Mouse (Mus musculus) mouse embryonic stem cell (cell line): ENCODE data around the gene Nosip.
"Not testable (repeated sequence)": the region's sequence is repeated elsewhere in the genome, so short reads cannot be mapped to it uniquely, and the experiment has no call there.

Source experiments
- in situ Hi-C, 2 experiments: fragments of 300-500 bp; cut with MboI; formaldehyde crosslinking; loops; 1 replicate in 1 of 2; 3 replicates in 1 of 2; pipeline ENCODE4 v1.14.3; 2019 to 2020; ENCODE audit warnings: low sequenced_read_pairs in 2 of 2, low pct_unique_long_range_greater_than_20kb in 1 of 2, mixed read lengths in 1 of 2; ENCODE audit not compliant: unreplicated experiment in 1 of 2

The Nosip gene

DNA sequence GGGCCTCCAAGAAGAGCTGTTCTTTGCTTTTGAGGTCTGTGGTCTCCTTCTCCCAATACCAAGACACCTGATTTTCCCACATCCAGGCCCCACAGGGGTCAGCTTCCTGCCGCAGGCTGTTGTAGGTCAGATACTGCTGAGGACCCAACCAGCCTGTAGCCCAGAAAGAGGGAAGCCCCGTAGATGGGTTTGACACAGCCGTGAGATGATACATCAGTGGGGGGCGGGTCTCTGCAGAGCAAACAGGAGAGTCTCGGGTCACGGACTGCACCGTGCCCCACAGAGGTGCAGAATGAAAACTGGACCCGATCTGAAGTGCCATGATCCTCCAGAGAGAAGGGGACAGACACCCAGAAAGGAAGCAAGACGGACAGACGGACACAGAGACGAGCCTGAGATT, 40.2 kb downstream of the Nosip start:
- in situ Hi-C loops: no loop called here

DNA sequence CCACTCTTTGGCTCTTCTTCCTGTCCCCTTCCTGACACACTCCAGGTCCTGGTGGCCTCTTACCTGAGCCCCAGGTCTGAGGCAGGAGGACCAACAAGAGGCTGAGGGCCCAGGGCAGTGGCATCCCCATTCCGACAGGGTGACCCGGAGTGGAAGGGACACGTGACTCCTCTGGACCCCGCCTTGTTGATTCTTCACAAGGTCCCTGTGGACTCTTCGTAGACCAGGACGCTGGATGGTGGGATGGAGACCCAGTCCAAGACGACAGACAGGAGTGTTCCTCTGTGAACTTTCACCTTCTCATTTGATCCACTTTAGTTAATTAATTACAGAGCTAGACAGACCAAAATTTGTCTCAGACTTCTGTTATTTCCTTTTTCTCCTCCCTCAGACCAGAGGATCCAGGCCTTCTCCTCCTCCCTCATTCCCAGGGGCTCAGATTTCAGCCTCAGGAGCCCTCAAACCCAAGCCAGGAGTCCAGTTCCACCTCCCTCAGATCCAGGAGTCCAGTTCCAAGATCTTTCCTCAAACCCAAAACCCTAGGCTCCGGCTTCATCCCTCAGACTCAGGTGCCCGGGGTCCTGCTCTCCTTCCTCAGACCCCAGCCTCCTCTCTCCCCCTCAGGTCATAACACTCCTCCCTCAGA, 40.8 kb downstream of the Nosip start:
- in situ Hi-C loops: no loop called here

DNA sequence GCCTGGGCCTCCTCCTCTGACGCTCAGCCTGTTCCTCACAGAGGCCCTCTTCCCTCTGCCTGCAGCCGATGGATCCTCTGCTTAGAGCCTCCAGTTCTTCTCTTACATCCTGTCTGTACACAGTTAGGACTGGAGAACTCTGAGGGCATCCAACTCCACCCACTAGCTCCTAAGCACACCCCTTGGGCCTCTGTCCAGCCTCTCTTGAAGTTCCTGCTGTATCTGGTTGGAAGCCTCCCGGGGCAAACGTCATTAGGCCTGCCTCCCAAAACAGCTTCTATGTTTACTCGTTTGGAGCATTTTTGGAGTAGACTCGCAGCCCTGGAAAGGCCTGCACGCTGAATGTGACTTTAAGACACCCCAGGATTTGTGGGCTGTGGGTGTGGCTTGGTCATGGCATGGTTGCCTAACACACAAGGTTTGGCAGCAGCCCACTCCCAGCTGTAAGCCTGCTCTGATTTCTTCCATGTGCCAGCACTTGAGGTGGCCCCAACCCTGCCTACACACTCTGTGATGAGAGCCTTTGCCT, 41.5 kb downstream of the Nosip start, which contains the start of gene Fcgrt:
Gene Fcgrt, minus strand, starts transcription at position 200 of the 529 bp plus-strand sequence.
- in situ Hi-C loops: no loop called here

DNA sequence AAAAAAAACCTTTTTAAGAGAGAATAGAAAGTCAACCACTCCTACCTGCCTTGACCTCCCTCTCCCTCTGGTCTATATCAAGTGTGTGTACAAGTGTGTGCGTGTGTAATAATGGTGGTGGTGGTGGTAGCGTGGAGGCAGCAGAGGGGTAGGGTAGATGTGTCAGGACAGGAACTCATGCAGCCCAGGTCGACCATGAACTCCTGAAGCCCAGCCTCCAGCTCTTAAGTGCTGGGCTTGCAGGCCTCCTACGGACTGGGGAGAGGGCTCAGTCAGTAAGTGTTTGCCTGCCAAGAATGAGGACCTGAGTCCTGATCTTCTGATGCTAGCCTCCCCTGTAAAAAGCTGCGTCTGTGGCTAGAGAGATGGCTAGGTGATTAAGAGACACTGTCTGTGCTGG, 42.7 kb downstream of the Nosip start:
- in situ Hi-C loops: no loop called here

DNA sequence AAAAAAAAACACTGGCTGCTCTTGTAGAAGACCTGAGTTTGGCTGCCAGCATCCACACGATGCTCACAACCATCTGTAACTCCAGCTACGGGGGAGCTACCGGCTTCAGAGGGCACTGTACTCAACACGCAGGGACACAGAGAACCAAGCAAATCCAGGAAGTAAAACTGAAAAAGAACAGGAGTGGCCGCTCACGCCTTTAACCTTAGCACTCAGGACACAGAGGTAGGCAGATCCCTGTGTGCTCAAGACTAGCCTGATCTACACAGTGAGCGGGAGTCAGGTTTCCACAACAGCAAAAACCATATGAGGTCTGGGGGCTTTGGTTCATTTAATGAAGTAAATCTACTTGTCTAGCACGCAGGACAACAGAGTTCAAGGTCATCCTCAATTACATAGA, 43.3 kb downstream of the Nosip start:
- in situ Hi-C loops: no loop called here

DNA sequence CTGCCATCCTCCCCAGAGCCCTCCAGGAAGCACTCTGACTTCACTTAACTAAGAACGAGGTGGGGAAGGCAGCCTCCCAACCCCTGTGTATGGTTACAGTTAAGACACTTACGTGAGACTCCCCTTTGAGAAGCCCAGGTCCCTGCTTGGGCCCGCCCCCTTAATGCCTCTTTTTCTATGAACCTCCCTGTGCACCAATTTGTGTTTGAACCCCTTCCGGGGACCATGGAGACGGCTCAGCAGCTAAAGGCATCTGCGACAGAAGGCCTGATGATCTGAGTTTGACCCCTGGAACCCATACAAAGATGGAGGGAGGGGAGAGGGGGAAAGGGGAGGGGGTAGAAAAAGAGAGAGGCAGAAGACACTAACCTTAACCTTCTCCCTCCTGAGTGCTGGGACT, 44.2 kb downstream of the Nosip start:
- in situ Hi-C loops: no loop called here

DNA sequence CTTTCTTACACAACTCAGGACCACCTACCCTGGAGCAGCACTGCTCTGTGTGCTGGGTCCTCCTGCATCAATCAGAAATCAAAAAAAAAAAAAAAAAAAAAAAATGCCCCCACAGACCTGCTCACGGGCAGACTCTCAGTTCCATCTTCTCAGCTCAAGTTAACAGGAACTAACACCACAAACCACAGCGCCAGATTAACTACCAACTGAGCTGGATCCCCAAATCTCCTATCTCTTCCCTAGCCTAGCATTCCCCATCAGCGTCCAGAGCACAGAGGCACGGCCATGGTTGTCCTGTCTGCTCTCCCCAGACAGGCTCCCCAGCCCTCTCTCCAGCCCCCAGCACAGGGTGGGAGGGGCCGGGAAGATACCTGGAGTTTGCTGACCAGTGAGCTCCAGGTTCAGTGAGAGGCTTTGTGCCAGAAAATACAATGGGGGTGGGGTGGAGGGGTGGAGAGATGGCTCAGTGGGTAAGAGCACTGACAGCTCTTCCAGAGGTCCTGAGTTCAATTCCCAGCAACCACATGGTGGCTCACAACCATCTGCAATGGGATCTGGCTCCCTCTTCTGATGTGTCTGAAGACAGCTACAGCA, 44.9 kb downstream of the Nosip start:
- in situ Hi-C loops: no loop called here

DNA sequence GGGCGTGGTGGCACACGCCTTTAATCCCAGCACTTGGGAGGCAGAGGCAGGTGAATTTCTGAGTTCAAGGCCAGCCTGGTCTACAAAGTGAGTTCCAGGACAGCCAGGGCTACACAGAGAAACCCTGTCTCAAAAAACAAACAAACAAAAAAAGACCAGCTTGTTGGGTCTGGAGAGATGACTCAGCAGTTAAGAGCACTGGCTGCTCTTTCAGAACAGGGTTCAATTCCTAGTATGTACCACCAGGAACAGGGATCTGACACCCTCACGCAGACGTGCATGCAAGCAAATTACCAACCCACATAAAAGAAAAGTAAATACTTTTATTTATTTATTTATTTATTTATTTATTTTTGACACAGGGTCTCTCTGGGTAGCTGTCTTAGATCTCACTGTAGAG, 47.9 kb downstream of the Nosip start:
- in situ Hi-C loops: not testable (repeated sequence)

DNA sequence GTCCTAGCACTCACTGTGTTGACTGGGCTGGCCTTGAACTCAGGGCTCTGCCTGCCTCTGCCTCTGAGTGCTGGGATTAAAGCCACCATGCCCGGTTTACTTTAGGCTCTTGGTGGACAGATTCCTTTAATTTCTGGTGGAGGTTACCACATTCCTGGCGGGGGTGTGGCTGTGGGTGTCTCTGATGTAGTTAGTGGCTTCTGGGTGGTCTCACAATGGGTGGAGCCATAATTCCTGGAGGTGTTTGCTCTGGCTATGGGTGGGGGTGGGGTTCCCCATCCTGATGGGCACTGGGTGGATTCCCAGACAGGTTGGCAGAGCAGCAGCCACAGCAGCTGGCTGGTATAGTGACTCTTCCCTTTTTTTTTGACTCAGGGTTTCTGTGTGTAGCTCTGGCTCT, 49.7 kb downstream of the Nosip start:
- in situ Hi-C loops: no loop called here

DNA sequence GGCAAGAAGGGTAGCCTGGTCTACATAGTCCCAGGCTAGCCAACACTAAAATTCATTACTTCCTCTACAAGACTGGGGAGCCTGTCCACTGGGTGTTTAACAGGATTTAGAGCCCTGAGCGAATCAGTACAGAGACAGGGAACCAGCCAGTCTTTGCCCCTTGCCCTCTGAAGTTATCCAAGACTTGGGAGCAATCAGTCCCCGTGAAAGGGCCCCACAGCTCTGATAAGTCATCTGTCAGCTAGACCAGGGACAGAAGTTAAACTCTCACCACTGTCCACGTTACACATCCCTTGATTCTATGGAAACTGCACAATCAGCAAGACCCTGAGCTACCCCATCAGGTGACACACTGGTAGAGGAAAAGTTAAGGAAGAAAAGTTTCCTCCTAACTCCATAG, 50.3 kb downstream of the Nosip start:
- in situ Hi-C loops: no loop called here

DNA sequence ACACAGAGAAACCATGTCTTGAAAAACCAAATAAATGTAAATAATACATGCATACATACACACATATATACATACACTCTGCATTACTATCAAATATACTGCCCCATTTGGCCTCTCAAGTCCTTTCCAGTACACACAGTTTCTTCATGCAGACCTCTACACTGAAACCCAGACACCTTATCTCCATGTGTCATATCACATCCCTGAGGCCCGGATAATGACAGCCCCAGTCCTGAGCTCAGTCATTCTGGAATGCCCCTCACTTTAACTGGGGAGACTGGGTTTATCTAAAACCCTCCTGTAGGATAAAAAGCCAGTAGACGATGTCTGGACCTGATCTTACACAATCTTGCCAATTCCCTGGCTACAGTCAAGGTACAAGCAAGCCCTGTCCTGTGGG, 51.2 kb downstream of the Nosip start:
- in situ Hi-C loops: no loop called here

DNA sequence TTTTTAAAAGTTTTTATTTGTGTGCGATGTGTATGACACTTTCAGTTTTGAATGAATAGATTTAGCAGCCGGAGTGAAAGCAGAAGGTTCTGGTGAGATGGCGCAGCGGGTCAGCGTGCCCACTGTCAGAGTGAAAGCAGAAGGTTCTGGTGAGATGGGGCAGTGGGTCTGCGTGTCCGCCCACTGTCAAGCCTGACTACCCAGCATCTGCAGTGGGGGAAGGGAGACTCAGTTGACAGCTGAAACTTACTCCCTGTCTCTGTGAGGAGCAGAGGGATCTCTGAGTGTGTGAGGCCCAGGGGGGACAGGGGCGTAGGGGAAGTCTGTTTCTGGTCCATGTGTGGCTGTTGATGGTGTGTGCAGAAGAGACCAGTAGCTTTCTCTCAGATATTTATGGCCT, 55.3 kb downstream of the Nosip start:
- in situ Hi-C loops: no loop called here

DNA sequence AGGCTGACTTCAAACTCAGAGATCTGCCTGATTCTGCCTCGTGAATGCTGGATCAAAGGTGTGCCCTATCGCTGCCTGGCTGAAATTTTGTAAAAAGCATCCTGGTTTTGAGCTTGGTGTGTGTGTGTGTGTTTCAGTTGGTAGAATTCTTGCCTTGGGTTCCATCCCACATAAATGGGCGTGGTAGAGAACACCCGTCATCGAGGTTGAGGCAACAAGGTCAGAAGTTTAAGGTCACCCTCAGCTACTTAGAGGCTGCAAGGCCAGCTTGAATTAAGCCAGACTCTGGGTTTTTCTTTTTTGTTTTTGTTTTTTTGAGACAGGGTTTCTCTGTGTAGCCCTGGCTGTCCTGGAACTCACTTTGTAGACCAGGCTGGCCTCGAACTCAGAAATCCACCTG, 56.1 kb downstream of the Nosip start:
- in situ Hi-C loops: no loop called here

DNA sequence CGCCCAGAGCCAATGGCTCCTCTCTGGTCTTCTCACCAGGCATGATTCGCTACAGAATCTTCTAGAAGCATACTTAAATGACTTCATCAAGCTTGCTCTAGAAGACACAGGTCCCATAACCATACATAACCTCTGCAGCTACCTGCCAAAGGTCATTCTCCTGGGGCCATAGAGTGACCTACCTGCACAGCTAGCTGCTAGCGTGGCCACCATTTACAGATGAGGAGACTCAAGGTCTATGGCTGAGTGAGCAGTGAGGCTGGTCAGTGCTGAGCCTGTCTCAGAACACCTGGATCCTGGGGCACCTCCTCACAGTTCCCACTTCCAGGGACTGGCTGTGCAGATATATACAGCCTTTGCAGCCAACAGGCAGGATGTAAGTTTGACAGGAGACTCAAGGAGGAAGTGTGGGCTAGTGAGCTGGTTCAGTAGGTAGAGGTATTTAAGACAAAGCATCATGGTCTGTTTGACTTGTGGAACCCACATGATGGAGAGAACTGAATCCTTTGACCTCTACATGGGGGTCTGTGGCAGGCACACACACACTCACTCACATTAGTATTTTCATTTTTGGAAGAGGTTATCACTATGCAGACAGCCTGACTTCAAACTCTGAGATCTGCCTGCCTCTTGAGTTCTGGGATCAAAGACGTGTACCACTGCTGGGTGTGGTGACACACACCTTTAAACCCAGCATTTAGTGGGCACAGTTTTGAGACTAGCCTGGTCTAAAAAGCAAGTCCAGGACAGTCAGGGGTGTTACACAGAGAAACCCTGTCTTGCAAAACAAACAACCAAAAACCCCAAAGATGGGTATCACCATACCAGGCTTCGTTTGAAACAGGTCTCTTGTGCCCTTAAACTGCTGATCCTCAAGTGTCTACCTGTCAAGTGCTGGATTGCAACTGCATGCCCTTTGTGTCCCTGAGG, 57.8 kb downstream of the Nosip start:
- in situ Hi-C loops: no loop called here

DNA sequence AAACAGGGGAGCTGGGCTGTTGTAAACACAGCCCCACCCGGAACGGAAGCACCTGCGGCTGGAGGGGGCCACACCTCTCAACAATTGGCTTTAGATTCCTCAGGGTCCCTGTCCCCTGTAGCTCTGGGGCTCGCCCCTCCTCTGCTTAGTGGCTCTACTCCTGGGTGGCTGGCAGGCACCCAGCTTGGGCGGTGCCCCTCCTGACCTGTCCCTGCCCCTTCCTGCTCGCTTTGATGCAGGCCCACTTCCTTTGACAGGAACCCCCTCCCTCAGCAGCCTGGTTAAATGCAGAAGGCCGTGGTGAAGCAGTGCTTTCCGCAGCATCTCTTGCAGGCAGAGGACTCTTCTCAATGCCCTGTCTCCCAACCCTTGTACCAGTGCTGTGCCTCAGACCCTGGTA, 59.2 kb downstream of the Nosip start:
- in situ Hi-C loops: no loop called here

DNA sequence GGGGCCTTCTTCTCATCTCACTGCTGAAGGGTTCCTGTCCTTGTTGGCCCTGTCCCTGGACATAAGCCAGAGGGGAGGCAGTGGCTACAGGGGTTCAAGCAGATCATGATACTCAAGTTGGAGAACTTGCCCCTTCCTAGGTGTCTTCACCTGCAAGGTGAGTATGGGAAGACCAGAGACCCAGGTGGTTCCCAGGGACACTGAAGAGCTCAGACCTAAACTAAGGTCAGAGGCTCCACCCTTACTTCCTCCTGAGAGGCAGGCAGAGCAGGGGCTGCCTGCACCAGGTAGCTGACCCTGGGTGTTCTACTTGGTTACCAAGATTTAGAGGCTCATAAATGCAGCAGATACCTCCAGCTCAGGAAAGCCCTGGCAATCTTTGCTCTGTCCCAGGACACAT, 59.7 kb downstream of the Nosip start:
- in situ Hi-C loops: no loop called here

DNA sequence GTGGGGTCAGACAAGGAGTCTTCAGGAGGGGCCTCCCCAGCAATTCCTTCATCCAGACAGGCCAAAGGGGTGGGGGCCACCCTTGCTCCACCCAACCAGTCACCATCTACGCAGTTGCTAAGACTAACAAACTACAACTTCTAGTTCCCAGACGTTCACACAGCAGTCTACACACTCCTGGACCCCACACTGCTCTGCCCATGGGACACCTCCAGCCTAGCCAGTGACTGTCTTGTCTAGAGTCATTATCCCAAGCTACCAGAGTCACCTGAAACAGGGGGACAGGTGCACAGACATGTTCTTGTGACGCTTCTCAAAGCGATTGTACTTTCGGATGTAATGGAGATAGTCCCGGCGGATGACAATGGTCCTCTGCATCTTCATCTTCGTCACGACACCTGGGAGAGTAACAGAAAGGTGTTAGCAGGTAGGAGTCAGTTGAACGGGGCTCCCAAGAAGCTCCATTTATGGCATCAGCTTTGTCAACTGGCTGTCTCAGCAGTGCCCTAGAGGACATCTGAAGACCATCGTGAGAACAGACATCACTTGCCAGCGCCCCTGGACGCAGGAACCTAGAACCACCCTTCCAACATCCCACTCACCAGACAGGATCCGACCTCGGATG, 60.4 kb downstream of the Nosip start:
- in situ Hi-C loops: no loop called here

DNA sequence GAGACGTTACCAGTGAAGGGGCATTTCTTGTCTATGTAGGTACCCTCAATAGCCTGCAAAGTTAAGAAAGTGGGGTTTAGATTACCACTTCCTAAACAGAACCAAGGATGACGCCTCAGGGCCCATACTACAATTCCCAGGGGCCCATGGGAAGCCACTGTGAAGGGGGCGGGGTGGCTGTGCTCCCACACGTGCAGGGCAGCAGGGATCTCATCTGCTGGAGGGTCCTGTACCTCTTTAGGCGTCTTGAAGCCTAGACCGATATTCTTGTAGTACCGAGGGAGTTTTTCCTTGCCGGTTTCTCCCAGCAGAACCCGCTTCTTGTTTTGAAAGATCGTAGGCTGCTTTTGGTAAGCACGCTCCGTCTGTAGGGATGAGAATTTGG, 60.9 kb downstream of the Nosip start:
- in situ Hi-C loops: no loop called here
